Mouse (Mus musculus): ENCODE data around the gene Gm6812. TPM values are rescaled to one million over a fixed set of nuclear protein-coding genes. Genes with fewer than 3 reads are reported as not detected.

Gene Gm6812
- not detected in 2 replicates for polyA plus RNA-seq (2012; rRNA removed)

DNA sequence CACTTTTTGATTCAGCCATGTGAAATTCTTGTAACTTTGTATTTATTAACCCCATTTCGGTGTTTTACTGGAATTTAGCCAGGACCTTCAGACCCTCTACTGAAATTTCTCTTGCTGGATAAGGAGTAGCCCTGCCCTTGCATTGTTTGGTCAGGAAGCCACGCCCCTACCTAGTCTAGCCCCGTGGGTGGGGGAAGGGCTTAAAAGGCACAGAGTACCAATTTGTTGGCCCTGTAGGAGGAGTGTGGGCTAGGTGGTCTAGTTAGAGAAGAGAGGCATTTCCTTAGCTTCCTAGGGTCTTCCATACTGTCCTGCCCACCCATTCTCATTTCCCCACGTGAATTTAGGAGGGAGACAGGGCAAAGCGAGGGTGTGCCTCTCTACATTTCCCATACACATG, at the start of gene Gm6812:
Gm6812 (minus strand) TSS at position 101 of the 400 bp plus-strand sequence.

Other genes starting within 250 kb of the Gm6812 start
- gene Fmr1, start 214.5 kb downstream of the Gm6812 start, polyA plus RNA-seq (2012; rRNA removed) = 13.8 and 14.1 TPM in 2 replicates
- gene Fmr1nb, start 131.2 kb downstream of the Gm6812 start, polyA plus RNA-seq (2012; rRNA removed) = 0.08 and 0.58 TPM in 2 replicates
- 0.08 and 0.10 TPM in 2 replicates for gene Gm14698, start 72.0 kb downstream of the Gm6812 start, polyA plus RNA-seq (2012; rRNA removed)